In the genomic region with DNA sequence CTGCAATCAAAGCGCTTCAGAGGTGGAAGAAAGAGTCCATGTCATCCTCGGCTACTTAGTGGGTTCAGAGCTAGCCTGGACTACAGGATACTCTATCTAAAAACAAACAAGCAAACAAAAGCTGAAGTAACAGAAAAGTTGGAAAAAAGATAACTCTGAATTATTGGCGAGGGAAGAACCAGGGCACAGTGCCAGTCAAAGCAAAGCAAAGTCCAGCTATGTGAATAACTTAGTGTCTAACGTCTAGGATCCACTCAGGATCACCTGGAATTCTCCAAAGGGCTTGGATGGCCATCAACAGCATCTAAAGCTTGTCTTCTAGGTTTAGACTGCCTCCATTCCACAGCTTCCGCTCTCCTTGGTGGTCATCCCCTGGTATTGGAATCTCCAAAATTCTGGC, we compare ENCODE assay signal across 17 mouse cellular contexts. TPM values are rescaled to one million over a fixed set of nuclear protein-coding genes. Genes with fewer than 3 reads are reported as not detected.
"Had no signal": no experiment of that assay in that cellular context is flagged by ENCODE, and none has a peak within 500 bp of the region (broad histone marks: within the 10 kb centered on the region; RNA-seq: fewer than 3 reads in every experiment).

No protein-coding gene starts in this region.

- H3K27ac ChIP-seq: macrophage; midbrain, embryonic 13.5 days; midbrain, embryonic 15.5 days; neural tube, embryonic 12.5 days; stomach, embryonic 15.5 days; stomach, postnatal 0 days had no signal

- DNase-seq: liver, postnatal 0 days; lung, adult 2 months; lung, postnatal 36 days; right cerebral cortex, postnatal 14 days; thymus, adult 2 months; thymus, postnatal 25 days; thymus, postnatal 4 days had no signal

- H3K4me2 ChIP-seq: midbrain, embryonic 11.5 days; midbrain, embryonic 13.5 days; midbrain, embryonic 15.5 days; neural tube, embryonic 12.5 days; stomach, embryonic 15.5 days had no signal

- H3K9ac ChIP-seq: liver, postnatal 0 days; midbrain, embryonic 13.5 days; midbrain, embryonic 15.5 days; neural tube, embryonic 12.5 days; stomach, embryonic 15.5 days had no signal

- H3K27me3 ChIP-seq: midbrain, embryonic 13.5 days; midbrain, embryonic 15.5 days; neural tube, embryonic 12.5 days; stomach, embryonic 15.5 days had no signal

- H3K36me3 ChIP-seq: midbrain, embryonic 13.5 days; midbrain, embryonic 15.5 days; neural tube, embryonic 12.5 days; stomach, embryonic 15.5 days had no signal

- H3K9me3 ChIP-seq: megakaryocyte, embryonic 14.5 days; midbrain, embryonic 13.5 days; midbrain, embryonic 15.5 days; neural tube, embryonic 12.5 days; stomach, embryonic 15.5 days had no signal

- ATAC-seq: liver, postnatal 0 days; lung, postnatal 0 days; midbrain, embryonic 13.5 days; midbrain, embryonic 15.5 days had no signal

- H3K4me1 ChIP-seq: neural tube, embryonic 12.5 days; stomach, embryonic 15.5 days had no signal

- H3K4me3 ChIP-seq: megakaryocyte, embryonic 14.5 days; midbrain, embryonic 13.5 days; midbrain, embryonic 15.5 days; neural tube, embryonic 12.5 days; stomach, embryonic 15.5 days had no signal

RNA-seq across cellular contexts. Expression of gene Tmem156, which starts 5.5 kb away (rescaled TPM):
- polyA plus RNA-seq: midbrain, embryonic 11.5 days; midbrain, embryonic 13.5 days; neural tube, embryonic 14.5 days had no signal
